Mouse (Mus musculus) limb, embryonic 10.5 days (tissue): ENCODE data around the gene Gpr107. TPM values are rescaled to one million over a fixed set of nuclear protein-coding genes. Genes with fewer than 3 reads are reported as not detected.
A peak's percentile ranks its signal among the peaks of the same experiment; 100 is the strongest.

Source experiments
- DNase-seq: peaks from one replicate; pipeline ENCODE4 v3.0.0-alpha.2; 2017; ENCODE audit warnings: low spot score
- H3K27ac ChIP-seq: fragments of 300-500 bp; sonication (generic); 2 replicates; pipeline ENCODE4 v1.5.1; 2016; ENCODE audit warnings: mild to moderate bottlenecking
- H3K27me3 ChIP-seq: fragments of 300-500 bp; sonication (generic); 2 replicates; pipeline ENCODE4 v1.6.1; 2016; ENCODE audit warnings: low read depth, mild to moderate bottlenecking; ENCODE audit not compliant: poor library complexity, severe bottlenecking
- H3K36me3 ChIP-seq: fragments of 300-500 bp; sonication (generic); 2 replicates; pipeline ENCODE4 v1.6.1; 2016; ENCODE audit warnings: mild to moderate bottlenecking, moderate library complexity
- H3K4me1 ChIP-seq: fragments of 300-500 bp; sonication (generic); 2 replicates; pipeline ENCODE4 v1.6.1; 2016
- H3K4me3 ChIP-seq: fragments of 300-500 bp; sonication (generic); 2 replicates; pipeline ENCODE4 v1.5.1; 2016; ENCODE audit warnings: mild to moderate bottlenecking, moderate library complexity
- H3K9me3 ChIP-seq: fragments of 300-500 bp; sonication (generic); replicated peaks from 2 replicates; pipeline ENCODE4 v1.6.1; 2016; ENCODE audit warnings: mild to moderate bottlenecking
- WGBS: fragments of 180-500 bp; shearing (Covaris S2); methylation state at CpG from one replicate; pipeline ENCODE4 v1.1.7; 2016; 5-methylcytosine and 5-hydroxymethylcytosine counted together
- polyA plus RNA-seq: library from polyadenylated mRNA; unstranded; fragments of >200 nt; fragmentation: Nextera tagmentation; extraction: Ambion mirVana; gene quantifications from 2 replicates; pipeline ENCODE4 v1.2.1, GENCODE M21; 2016

Gpr107 gene
- polyA plus RNA-seq, 1 experiment from 2014 or later = 38.0 TPM

- H3K27me3 ChIP-seq = no peaks in the 10 kb centered on the region
- WGBS = 70% methylated on average over 8 of the region's 8 CpGs
- H3K27ac ChIP-seq = no peak overlapping the region
- peaks cover 47% of the 10 kb centered on the region for H3K4me1 ChIP-seq
- no peaks in the 10 kb centered on the region for H3K36me3 ChIP-seq
- no peaks in the 10 kb centered on the region for H3K9me3 ChIP-seq
- DNase-seq = no peak
- H3K4me3 ChIP-seq = no peak overlapping the region
Measured at GRCm38 (mm10) chr2:31132682-31133081, 19.4 kb upstream of the Gpr107 start.

GRCm38 (mm10) chr2:31133981-31134380, 18.1 kb upstream of the Gpr107 start:
- no peaks in the 10 kb centered on the region for H3K27me3 ChIP-seq
- no peaks in the 10 kb centered on the region for H3K36me3 ChIP-seq
- WGBS = 79% methylated on average over 4 of the region's 4 CpGs
- no peak for DNase-seq
- peaks cover 44% of the 10 kb centered on the region for H3K4me1 ChIP-seq
- no peak overlapping the region for H3K27ac ChIP-seq
- H3K4me3 ChIP-seq = no peak overlapping the region
- H3K9me3 ChIP-seq = no peaks in the 10 kb centered on the region

- no peak overlapping the region for H3K27ac ChIP-seq
- H3K36me3 ChIP-seq = no peaks in the 10 kb centered on the region
- H3K27me3 ChIP-seq = peaks cover 7% of the 10 kb centered on the region; the same call in 1 of the 2 replicates
- H3K9me3 ChIP-seq = no peaks in the 10 kb centered on the region
- WGBS = 35% methylated on average over 13 of the region's 13 CpGs
- H3K4me3 ChIP-seq = no peak overlapping the region
- DNase-seq = no peak
- peaks cover 44% of the 10 kb centered on the region for H3K4me1 ChIP-seq
Measured at GRCm38 (mm10) chr2:31135512-31135931, 16.6 kb upstream of the Gpr107 start.

- H3K4me3 ChIP-seq = no peak overlapping the region
- peaks cover 12% of the 10 kb centered on the region; the same call in 1 of the 2 replicates for H3K27me3 ChIP-seq
- 52% methylated on average over 13 of the region's 13 CpGs for whole genome bisulfite sequencing
- no peaks in the 10 kb centered on the region for H3K9me3 ChIP-seq
- no peak for DNase-seq
- no peak overlapping the region for H3K27ac ChIP-seq
- H3K36me3 ChIP-seq = no peaks in the 10 kb centered on the region
- H3K4me1 ChIP-seq = peaks cover 44% of the 10 kb centered on the region
Measured at GRCm38 (mm10) chr2:31136338-31136737, 15.8 kb upstream of the Gpr107 start.

- WGBS = 70% methylated on average over 14 of the region's 14 CpGs
- Histone ChIP-seq H3K4me3 (no peak overlapping the region), H3K27me3 (peaks cover 12% of the 10 kb centered on the region; the same call in 1 of the 2 replicates), H3K36me3 (no peaks in the 10 kb centered on the region), H3K4me1 (peaks cover 49% of the 10 kb centered on the region), H3K9me3 (no peaks in the 10 kb centered on the region), H3K27ac (peak overlapping the region; percentile 21; the same call in 1 of the 2 replicates)
- no peak for DNase-seq
Measured at GRCm38 (mm10) chr2:31137018-31137590, 15.0 kb upstream of the Gpr107 start.

- Histone ChIP-seq H3K4me1 (peaks cover 57% of the 10 kb centered on the region), H3K27me3 (peaks cover 16% of the 10 kb centered on the region; the same call in 1 of the 2 replicates), H3K27ac (no peak overlapping the region)
Measured at GRCm38 (mm10) chr2:31139174-31139632, 12.9 kb upstream of the Gpr107 start.

GRCm38 (mm10) chr2:31139991-31140771, 11.9 kb upstream of the Gpr107 start:
- Histone ChIP-seq H3K4me3 (peak overlapping the region; percentile 85; the same call in 1 of the 2 replicates), H3K27me3 (peaks cover 16% of the 10 kb centered on the region; the same call in 1 of the 2 replicates), H3K27ac (no peak overlapping the region), H3K36me3 (peaks cover 2% of the 10 kb centered on the region; the same call in 1 of the 2 replicates), H3K9me3 (no peaks in the 10 kb centered on the region), H3K4me1 (peaks cover 58% of the 10 kb centered on the region)
- 88% methylated on average over 12 of the region's 12 CpGs for WGBS
- no peak for DNase-seq

More at GRCm38 (mm10) chr2:31139174-31139632, 12.9 kb upstream of the Gpr107 start:
- H3K4me3 ChIP-seq = no peak overlapping the region
- 84% methylated on average over 10 of the region's 10 CpGs for WGBS
- DNase-seq = no peak
- H3K36me3 ChIP-seq = no peaks in the 10 kb centered on the region
- H3K9me3 ChIP-seq = no peaks in the 10 kb centered on the region

GRCm38 (mm10) chr2:31140772-31141073, 11.4 kb upstream of the Gpr107 start:
- Histone ChIP-seq H3K27me3 (peaks cover 16% of the 10 kb centered on the region; the same call in 1 of the 2 replicates), H3K27ac (peak overlapping the region; percentile 89), H3K4me3 (peak overlapping the region; percentile 85), H3K36me3 (peaks cover 6% of the 10 kb centered on the region; the same call in 1 of the 2 replicates), H3K9me3 (no peaks in the 10 kb centered on the region), H3K4me1 (peaks cover 54% of the 10 kb centered on the region)
- WGBS = 9% methylated on average over 10 of the region's 10 CpGs
- DNase-seq = peak; percentile 53

- Histone ChIP-seq H3K4me3 (peak overlapping the region; percentile 85), H3K27me3 (peaks cover 16% of the 10 kb centered on the region; the same call in 1 of the 2 replicates), H3K4me1 (peaks cover 48% of the 10 kb centered on the region), H3K36me3 (peaks cover 10% of the 10 kb centered on the region), H3K9me3 (no peaks in the 10 kb centered on the region), H3K27ac (peak overlapping the region; percentile 89)
- under 1% methylated on average over 78 of the region's 78 CpGs for WGBS
- no peak for DNase-seq
Measured at GRCm38 (mm10) chr2:31141074-31141866, 10.8 kb upstream of the Gpr107 start.

GRCm38 (mm10) chr2:31141867-31142454, 10.2 kb upstream of the Gpr107 start, which contains the start of gene Fnbp1:
Gene Fnbp1, minus strand, starts transcription at chr2:31142008.
- no peaks in the 10 kb centered on the region for H3K9me3 ChIP-seq
- H3K4me3 ChIP-seq = peak within 1 kb of the TSS; percentile 85
- H3K36me3 ChIP-seq = peaks cover 15% of the 10 kb centered on the region
- peak; percentile 89 for DNase-seq
- H3K4me1 ChIP-seq = peaks cover 42% of the 10 kb centered on the region
- peak within 1 kb of the TSS; percentile 89 for H3K27ac ChIP-seq
- peaks cover 16% of the 10 kb centered on the region; the same call in 1 of the 2 replicates for H3K27me3 ChIP-seq
- 1% methylated on average over 59 of the region's 59 CpGs for WGBS

- peaks cover 36% of the 10 kb centered on the region for H3K4me1 ChIP-seq
- H3K9me3 ChIP-seq = no peaks in the 10 kb centered on the region
- peaks cover 19% of the 10 kb centered on the region for H3K36me3 ChIP-seq
- peaks cover 16% of the 10 kb centered on the region; the same call in 1 of the 2 replicates for H3K27me3 ChIP-seq
- no peak for DNase-seq
- H3K4me3 ChIP-seq = peak overlapping the region; percentile 85
- no peak overlapping the region for H3K27ac ChIP-seq
- 42% methylated on average over 3 of the region's 3 CpGs for WGBS
Measured at GRCm38 (mm10) chr2:31142505-31142904, 9.6 kb upstream of the Gpr107 start.

- H3K27ac ChIP-seq = no peak overlapping the region
- 81% methylated on average over 6 of the region's 6 CpGs for WGBS
- no peak for DNase-seq
- no peaks in the 10 kb centered on the region for H3K9me3 ChIP-seq
- H3K4me1 ChIP-seq = peaks cover 34% of the 10 kb centered on the region
- peaks cover 16% of the 10 kb centered on the region; the same call in 1 of the 2 replicates for H3K27me3 ChIP-seq
- peaks cover 26% of the 10 kb centered on the region for H3K36me3 ChIP-seq
- no peak overlapping the region for H3K4me3 ChIP-seq
Measured at GRCm38 (mm10) chr2:31143326-31143725, 8.8 kb upstream of the Gpr107 start.
